ENCODE assay signal across 9 mouse cellular contexts in the genomic region with DNA sequence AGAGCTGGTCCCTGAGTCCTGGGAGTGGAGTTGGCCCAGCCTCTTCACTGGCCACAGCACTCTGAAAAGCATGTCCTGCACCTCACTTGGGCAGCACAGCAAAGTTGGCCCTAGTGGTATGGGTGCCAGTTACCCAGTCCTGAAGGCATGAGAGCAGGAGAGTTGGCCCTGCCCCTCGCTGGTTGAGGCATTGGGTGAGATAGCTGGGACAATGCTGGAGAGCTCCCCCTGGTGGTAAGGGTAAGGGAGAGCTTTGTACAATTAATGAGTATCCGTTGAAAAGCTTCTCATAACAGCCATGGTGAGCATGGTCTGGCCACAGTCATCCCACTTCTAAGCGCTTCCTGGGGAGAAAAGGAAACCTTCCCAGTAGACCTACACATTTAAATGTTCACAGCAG. TPM values are rescaled to one million over a fixed set of nuclear protein-coding genes. Genes with fewer than 3 reads are reported as not detected.
DNase-seq lines count a peak whose midpoint lies in the region; ATAC-seq and TF ChIP-seq lines count a peak whose summit lies in the region.
"Had no signal": no experiment of that assay in that cellular context is flagged by ENCODE, and none has a peak within 500 bp of the region (broad histone marks: within the 10 kb centered on the region; RNA-seq: fewer than 3 reads in every experiment).

No protein-coding gene starts in this region.

- H3K79me2 ChIP-seq in CH12.LX (replicated peaks; ENCODE audit: control insufficient read depth, extremely low read depth, insufficient read depth, poor library complexity, severe bottlenecking) = no peaks in the 10 kb centered on the region

- no peak overlapping the region for H3K4me3 ChIP-seq in kidney, adult 2 months (ENCODE audit: insufficient read depth, low read depth, low read length)
- H3K4me3 ChIP-seq in CH12.LX (replicated peaks in 1 of 3; ENCODE audit: low read depth in 2 of 3, low read length in 2 of 3, poor library complexity in 1 of 3) = no peak overlapping the region
- H3K4me3 ChIP-seq in forebrain, embryonic 15.5 days = no peak overlapping the region
- H3K4me3 ChIP-seq in midbrain, embryonic 16.5 days (ENCODE audit: low read depth, low read length) = no peak overlapping the region
- H3K4me3 ChIP-seq: hindbrain, embryonic 15.5 days had no signal

- WGBS in kidney, adult 2 months = 55% methylated on average over 3 of the region's 3 CpGs
- WGBS in forebrain, embryonic 15.5 days = 59% methylated on average over 3 of the region's 3 CpGs
- 50% methylated on average over 3 of the region's 3 CpGs for WGBS in midbrain, embryonic 16.5 days

- peak; percentile 71 for TF ChIP-seq CTCF in kidney, adult 2 months (conservative IDR thresholded peaks at IDR 0.05; ENCODE audit: insufficient read depth, insufficient read length, low read depth, low read length)
- TF ChIP-seq CTCF in CH12.LX (conservative IDR thresholded peaks at IDR 0.05 in 1 of 2, IDR thresholded peaks at IDR 0.05 in 1 of 2; ENCODE audit: low read depth in 2 of 2, low read length in 2 of 2) = peak; percentile 81 to 84

- dilution Hi-C loops in CH12.LX (cut with MboI; ENCODE audit: extremely low pct_ligation_motif_present, extremely low pct_unique_long_range_greater_than_20kb, low sequenced_read_pairs) = no loop called here

- H3K4me1 ChIP-seq in kidney, adult 2 months (ENCODE audit: control insufficient read depth, insufficient read depth, low read length) = no peaks in the 10 kb centered on the region
- H3K4me1 ChIP-seq in CH12.LX (ENCODE audit: control insufficient read depth in 1 of 2, insufficient read depth in 2 of 2) = no peaks in the 10 kb centered on the region
- 0 out of 2 replicates have a peak, but pooled peaks cover 2% of the 10 kb centered on the region for H3K4me1 ChIP-seq in forebrain, embryonic 15.5 days
- no peaks in the 10 kb centered on the region for H3K4me1 ChIP-seq in midbrain, embryonic 16.5 days (ENCODE audit: control insufficient read depth, insufficient read depth, low read length)
- H3K4me1 ChIP-seq: hindbrain, embryonic 15.5 days had no signal

- TF ChIP-seq EP300 in CH12.LX (IDR thresholded peaks at IDR 0.05; ENCODE audit: low read length) = no peak

- H3K4me2 ChIP-seq in CH12.LX (ENCODE audit: insufficient read depth, low read depth, poor library complexity, severe bottlenecking) = no peak overlapping the region
- no peak overlapping the region for H3K4me2 ChIP-seq in forebrain, embryonic 15.5 days (replicated peaks)
- H3K4me2 ChIP-seq in midbrain, embryonic 16.5 days (ENCODE audit: low read length) = no peak overlapping the region
- H3K4me2 ChIP-seq: hindbrain, embryonic 15.5 days had no signal

- H3K27ac ChIP-seq in kidney, adult 2 months (ENCODE audit: insufficient read depth, low read depth, low read length) = no peak overlapping the region
- H3K27ac ChIP-seq in CH12.LX (ENCODE audit: insufficient read depth, low read depth) = no peak overlapping the region
- no peak overlapping the region for H3K27ac ChIP-seq in forebrain, embryonic 15.5 days (replicated peaks)
- H3K27ac ChIP-seq in midbrain, embryonic 16.5 days (ENCODE audit: low read length) = no peak overlapping the region
- H3K27ac ChIP-seq: hindbrain, embryonic 15.5 days had no signal

- peak; percentile 29 for DNase-seq in kidney, adult 2 months
- DNase-seq in kidney, postnatal 14 days = no peak
- DNase-seq in CH12.LX (ENCODE audit: extremely low read depth) = peak; percentile 78
- DNase-seq in c-Kit-positive CD71-positive TER-119-positive erythroid progenitor cells, embryonic 14.5 days (ENCODE audit: low spot score) = peak; percentile 30
- no peak for DNase-seq in heart, adult 9 months (ENCODE audit: low spot score in 2 of 2)

- no peaks in the 10 kb centered on the region for H3K27me3 ChIP-seq in kidney, adult 2 months (replicated peaks; ENCODE audit: control insufficient read depth, insufficient read depth, low read length)
- H3K27me3 ChIP-seq in CH12.LX (replicated peaks) = peaks cover 66% of the 10 kb centered on the region
- no peaks in the 10 kb centered on the region for H3K27me3 ChIP-seq in forebrain, embryonic 15.5 days
- H3K27me3 ChIP-seq in midbrain, embryonic 16.5 days (ENCODE audit: control insufficient read depth, insufficient read depth, low read depth, low read length) = no peaks in the 10 kb centered on the region
- H3K27me3 ChIP-seq: hindbrain, embryonic 15.5 days had no signal

- peak; percentile 85 for ATAC-seq in megakaryocyte-erythroid progenitor cell, adult 5-6 weeks (replicated peaks; ENCODE audit: low FRiP score, low TSS enrichment, poor library complexity, severe bottlenecking)
- no peak for ATAC-seq in forebrain, embryonic 15.5 days (replicated peaks)
- ATAC-seq in midbrain, embryonic 16.5 days = no peak

- peaks cover 6% of the 10 kb centered on the region for H3K9me3 ChIP-seq in CH12.LX (replicated peaks; ENCODE audit: low read length)
- H3K9me3 ChIP-seq in forebrain, embryonic 15.5 days = no peaks in the 10 kb centered on the region
- H3K9me3 ChIP-seq in midbrain, embryonic 16.5 days (replicated peaks; ENCODE audit: control insufficient read depth, low read length, poor library complexity, severe bottlenecking) = no peaks in the 10 kb centered on the region
- H3K9me3 ChIP-seq: hindbrain, embryonic 15.5 days had no signal

- H3K9ac ChIP-seq in CH12.LX (ENCODE audit: insufficient read depth, low read depth) = no peak overlapping the region
- no peak overlapping the region for H3K9ac ChIP-seq in forebrain, embryonic 15.5 days (replicated peaks)
- H3K9ac ChIP-seq in midbrain, embryonic 16.5 days (ENCODE audit: low read depth, low read length) = no peak overlapping the region
- H3K9ac ChIP-seq: hindbrain, embryonic 15.5 days had no signal

- H3K36me3 ChIP-seq in kidney, adult 2 months (ENCODE audit: control insufficient read depth, insufficient read depth, low read length) = no peaks in the 10 kb centered on the region
- no peaks in the 10 kb centered on the region for H3K36me3 ChIP-seq in CH12.LX (replicated peaks in 1 of 2; ENCODE audit: control insufficient read depth in 1 of 2, insufficient read depth in 1 of 2, low read length in 1 of 2)
- H3K36me3 ChIP-seq in forebrain, embryonic 15.5 days = no peaks in the 10 kb centered on the region
- H3K36me3 ChIP-seq in midbrain, embryonic 16.5 days (ENCODE audit: control insufficient read depth, insufficient read depth, low read length) = no peaks in the 10 kb centered on the region
- H3K36me3 ChIP-seq: hindbrain, embryonic 15.5 days had no signal

- in situ Hi-C loops in CH12.LX (cut with MboI; ENCODE audit: low pct_ligation_motif_present, low pct_unique_long_range_greater_than_20kb, low sequenced_read_pairs) = no loop called here

- TF ChIP-seq RAD21 in CH12.LX (IDR thresholded peaks at IDR 0.05; ENCODE audit: low read depth, low read length) = peak; percentile 52

- TF ChIP-seq POLR2A in kidney, adult 2 months (IDR thresholded peaks at IDR 0.05; ENCODE audit: low read depth, low read length) = no peak
- no peak for TF ChIP-seq POLR2A in CH12.LX (IDR thresholded peaks at IDR 0.05; ENCODE audit: low read depth, low read length)

TF ChIP-seq in CH12.LX, 34 proteins besides CTCF, POLR2A, EP300 and RAD21:
- TF ChIP-seq SMC3 (IDR thresholded peaks at IDR 0.05; ENCODE audit: low read depth, low read length) = peak; percentile 73
- TF ChIP-seq SIN3A (IDR thresholded peaks at IDR 0.05; ENCODE audit: low read length) = no peak

RNA-seq across cellular contexts. Expression of gene Kcnh2, which starts 48.2 kb away (rescaled TPM):
- 3.1 and 5.5 TPM in 2 replicates for polyA plus RNA-seq in kidney, adult 2 months (2012; rRNA removed)
- total RNA-seq in CH12.LX (2012; rRNA removed) (1.7 and 2.8 TPM in 2 replicates), CH12.LX (2014; rRNA removed) (0.20 and 0.30 TPM in 2 replicates)
- polyA plus RNA-seq in CH12.LX (2012; ENCODE audit: insufficient read length, low read depth) = 0.59 and 0.95 TPM in 2 replicates
- total RNA-seq in megakaryocyte-erythroid progenitor cell, adult 5-6 weeks (2014; fragmentation: Nextera tagmentation) = 1.2 TPM in 1 of 2 replicates, not detected in the other
- not detected in 2 replicates for total RNA-seq in megakaryocyte-erythroid progenitor cell, adult 5-6 weeks (2017)
- 5.2 and 6.4 TPM in 2 replicates for polyA plus RNA-seq in forebrain, embryonic 15.5 days (2015; fragmentation: Nextera tagmentation; extraction: Ambion mirVana)
- polyA plus RNA-seq in midbrain, embryonic 16.5 days (2015; fragmentation: Nextera tagmentation; extraction: Ambion mirVana) = 11.4 and 11.7 TPM in 2 replicates

Comparison
In these comparisons a context has a peak if more than half of its experiments do, and no peak if none do; other contexts are left out.
1. DNase-seq: peak in kidney, adult 2 months (single experiment), CH12.LX (single experiment) and c-Kit-positive CD71-positive TER-119-positive erythroid progenitor cells, embryonic 14.5 days (single experiment); none in kidney, postnatal 14 days (single experiment) and heart, adult 9 months (0 of 2).